Mouse (Mus musculus): ENCODE results near the gene Lrrc3b.

Lrrc3b gene

GRCm38 (mm10) chr14:15331370-15331769, 107.4 kb downstream of the Lrrc3b start:
- no peak for DNase-seq (ENCODE audit: low spot score)

GRCm38 (mm10) chr14:15330155-15330554, 108.6 kb downstream of the Lrrc3b start:
- DNase-seq (ENCODE audit: low spot score): no peak

GRCm38 (mm10) chr14:15325872-15326271, 112.9 kb downstream of the Lrrc3b start:
- DNase-seq (ENCODE audit: low spot score): no peak

- DNase-seq (ENCODE audit: low spot score): no peak
These were observed 116.2 kb downstream of the Lrrc3b start for GRCm38 (mm10) chr14:15322441-15323123.

GRCm38 (mm10) chr14:15319399-15319915, 119.3 kb downstream of the Lrrc3b start:
- no peak for DNase-seq (ENCODE audit: low spot score)

GRCm38 (mm10) chr14:15308576-15308975, 130.2 kb downstream of the Lrrc3b start:
- no peak for DNase-seq (ENCODE audit: low spot score)
